Mouse (Mus musculus): Measurements from ENCODE around the gene Art4.

DNA sequence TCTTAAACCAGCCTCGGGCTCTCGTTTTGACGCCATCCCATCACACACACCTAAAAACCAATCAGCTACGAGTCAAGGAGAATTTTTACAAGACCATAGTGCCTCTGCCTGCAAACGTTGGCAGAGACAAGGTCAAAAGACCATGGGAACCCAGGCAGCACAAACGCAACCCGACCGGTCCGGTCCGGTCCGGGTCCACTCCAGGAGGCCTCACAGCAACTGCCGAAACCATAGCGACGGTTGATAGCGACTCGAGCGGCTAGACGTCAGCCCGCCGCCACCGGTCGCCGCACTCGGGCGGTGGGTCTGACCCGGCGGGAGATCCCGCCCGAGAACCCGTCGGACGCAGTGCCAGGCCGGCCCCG lies 30.0 kb downstream of the Art4 start, which contains the start of gene BC049715:
- TF ChIP-seq CTCF (IDR thresholded peaks at IDR 0.05; ENCODE audit: low read depth) (no peak), EP300 (IDR thresholded peaks at IDR 0.05; ENCODE audit: low read depth) (no peak)
